Mouse (Mus musculus) neural tube, embryonic 15.5 days (tissue): ENCODE measurements around the gene Ccdc144b. TPM values are rescaled to one million over a fixed set of nuclear protein-coding genes. Genes with fewer than 3 reads are reported as not detected.

ENCODE experiments used
- ATAC-seq: fragments of 200-750 bp; cut with Nextera tagmentation; 2 replicates; pipeline ENCODE4 v1.8.0; 2017; ENCODE audit warnings: mild to moderate bottlenecking, moderate TSS enrichment, moderate library complexity; ENCODE audit not compliant: low FRiP score
- H3K27ac ChIP-seq: fragments of 300-500 bp; sonication (generic); replicated peaks from 2 replicates; pipeline ENCODE4 v1.5.1; 2015; ENCODE audit warnings: mild to moderate bottlenecking, inconsistent platforms
- H3K27me3 ChIP-seq: fragments of 300-500 bp; sonication (generic); replicated peaks from 2 replicates; pipeline ENCODE4 v1.6.1; 2015; ENCODE audit warnings: inconsistent platforms
- H3K36me3 ChIP-seq: fragments of 300-500 bp; sonication (generic); 2 replicates; pipeline ENCODE4 v1.6.1; 2015; ENCODE audit warnings: inconsistent platforms
- H3K4me1 ChIP-seq: fragments of 300-500 bp; sonication (generic); 2 replicates; pipeline ENCODE4 v1.6.1; 2015; ENCODE audit warnings: inconsistent platforms
- H3K4me2 ChIP-seq: fragments of 300-500 bp; sonication (generic); 2 replicates; pipeline ENCODE4 v1.6.1; 2015; ENCODE audit warnings: inconsistent platforms, mild to moderate bottlenecking, moderate library complexity
- H3K4me3 ChIP-seq: fragments of 300-500 bp; sonication (generic); replicated peaks from 2 replicates; pipeline ENCODE4 v1.5.1; 2015; ENCODE audit warnings: mild to moderate bottlenecking, inconsistent platforms
- H3K9ac ChIP-seq: fragments of 300-500 bp; sonication (generic); replicated peaks from 2 replicates; pipeline ENCODE4 v1.6.1; 2015; ENCODE audit warnings: mild to moderate bottlenecking, inconsistent platforms
- H3K9me3 ChIP-seq: fragments of 300-500 bp; sonication (generic); replicated peaks from 2 replicates; pipeline ENCODE4 v1.6.1; 2016; ENCODE audit warnings: inconsistent platforms
- WGBS: fragments of 180-500 bp; shearing (Covaris S2); methylation state at CpG from one replicate; pipeline ENCODE4 v1.1.7; 2015; ENCODE audit warnings: mixed read lengths; 5-methylcytosine and 5-hydroxymethylcytosine counted together
- polyA plus RNA-seq: library from polyadenylated mRNA; unstranded; fragments of >200 nt; fragmentation: Nextera tagmentation; extraction: Ambion mirVana; gene quantifications from 2 replicates; pipeline ENCODE4 v1.2.1, GENCODE M21; 2015

The Ccdc144b gene
- polyA plus RNA-seq, 1 experiment from 2014 or later, result not detected

DNA sequence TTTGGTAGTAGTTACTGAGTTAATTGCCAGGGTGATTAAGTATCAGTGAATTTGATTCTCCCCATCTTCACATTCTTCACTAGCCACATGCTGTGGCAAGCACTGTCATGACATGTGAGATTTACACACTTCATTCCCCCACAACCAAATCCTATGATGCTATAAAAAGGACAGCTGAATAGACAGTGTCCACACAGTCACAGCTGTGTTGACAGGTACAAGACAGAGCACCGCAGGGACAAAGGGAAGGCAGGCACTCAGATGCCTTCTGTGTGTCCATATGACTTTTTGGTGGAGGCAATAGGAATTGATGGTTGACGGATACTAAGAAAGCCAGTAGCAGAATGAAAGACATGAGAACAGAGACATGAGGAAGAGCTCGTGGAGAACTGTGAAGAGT is 42.1 kb downstream of the Ccdc144b start:
- Histone ChIP-seq H3K4me1 (no peaks in the 10 kb centered on the region), H3K4me2 (no peak overlapping the region), H3K4me3 (no peak overlapping the region), H3K9ac (no peak overlapping the region), H3K36me3 (no peaks in the 10 kb centered on the region), H3K27me3 (no peaks in the 10 kb centered on the region), H3K9me3 (no peaks in the 10 kb centered on the region), H3K27ac (no peak overlapping the region)
- ATAC-seq, result no peak
- WGBS, result 34% methylated on average over 3 of the region's 3 CpGs

- WGBS, result 67% methylated on average over 4 of the region's 4 CpGs
- H3K4me2 ChIP-seq, result no peak overlapping the region
- H3K9ac ChIP-seq, result no peak overlapping the region
- no peak overlapping the region for H3K4me3 ChIP-seq
- no peak overlapping the region for H3K27ac ChIP-seq
- H3K27me3 ChIP-seq, result no peaks in the 10 kb centered on the region
- no peaks in the 10 kb centered on the region for H3K9me3 ChIP-seq
- H3K4me1 ChIP-seq, result no peaks in the 10 kb centered on the region
- H3K36me3 ChIP-seq, result no peaks in the 10 kb centered on the region
- no peak for ATAC-seq
Measured at GRCm38 (mm10) chr3:36008411-36009154, 44.8 kb downstream of the Ccdc144b start.

- H3K36me3 ChIP-seq, result no peaks in the 10 kb centered on the region
- no peaks in the 10 kb centered on the region for H3K27me3 ChIP-seq
- ATAC-seq, result no peak
- 60% methylated on average over 4 of the region's 4 CpGs for WGBS
- no peak overlapping the region for H3K4me3 ChIP-seq
- peak overlapping the region; percentile 4 for H3K4me2 ChIP-seq
- H3K9me3 ChIP-seq, result no peaks in the 10 kb centered on the region
- H3K4me1 ChIP-seq, result peaks cover 10% of the 10 kb centered on the region
- H3K27ac ChIP-seq, result no peak overlapping the region
- no peak overlapping the region for H3K9ac ChIP-seq
Measured at GRCm38 (mm10) chr3:36004028-36004895, 49.1 kb downstream of the Ccdc144b start.

- Histone ChIP-seq H3K27ac (peak within 1 kb of the TSS; percentile 97), H3K36me3 (no peaks in the 10 kb centered on the region), H3K4me2 (peak within 1 kb of the TSS; percentile 79), H3K4me1 (peaks cover 17% of the 10 kb centered on the region), H3K27me3 (no peaks in the 10 kb centered on the region), H3K9ac (peak within 1 kb of the TSS; percentile 85), H3K4me3 (peak within 1 kb of the TSS; percentile 79), H3K9me3 (no peaks in the 10 kb centered on the region)
- peak; percentile 100 for ATAC-seq
- WGBS, result 3% methylated on average over 39 of the region's 39 CpGs
Measured at GRCm38 (mm10) chr3:36000275-36001239, 52.8 kb downstream of the Ccdc144b start, which contains the start of gene Mccc1. TSS of gene Mccc1 (minus strand) at chr3:36000678.

- Histone ChIP-seq H3K36me3 (peaks cover 27% of the 10 kb centered on the region), H3K4me3 (no peak overlapping the region), H3K4me2 (no peak overlapping the region)
Measured at GRCm38 (mm10) chr3:35994552-35995531, 58.5 kb downstream of the Ccdc144b start.

GRCm38 (mm10) chr3:35990715-35991114 is 62.6 kb downstream of the Ccdc144b start:
- Histone ChIP-seq H3K4me1 (no peaks in the 10 kb centered on the region), H3K27ac (no peak overlapping the region), H3K4me2 (no peak overlapping the region), H3K27me3 (no peaks in the 10 kb centered on the region), H3K4me3 (no peak overlapping the region), H3K9ac (no peak overlapping the region), H3K9me3 (no peaks in the 10 kb centered on the region), H3K36me3 (peaks cover 60% of the 10 kb centered on the region)
- WGBS, result 98% methylated on average over 7 of the region's 7 CpGs
- no peak for ATAC-seq

More at GRCm38 (mm10) chr3:35994552-35995531, 58.5 kb downstream of the Ccdc144b start:
- Histone ChIP-seq H3K27me3 (no peaks in the 10 kb centered on the region), H3K4me1 (peaks cover 13% of the 10 kb centered on the region), H3K9ac (no peak overlapping the region), H3K9me3 (no peaks in the 10 kb centered on the region), H3K27ac (no peak overlapping the region)
- 73% methylated on average over 11 of the region's 11 CpGs for WGBS
- no peak for ATAC-seq

DNA sequence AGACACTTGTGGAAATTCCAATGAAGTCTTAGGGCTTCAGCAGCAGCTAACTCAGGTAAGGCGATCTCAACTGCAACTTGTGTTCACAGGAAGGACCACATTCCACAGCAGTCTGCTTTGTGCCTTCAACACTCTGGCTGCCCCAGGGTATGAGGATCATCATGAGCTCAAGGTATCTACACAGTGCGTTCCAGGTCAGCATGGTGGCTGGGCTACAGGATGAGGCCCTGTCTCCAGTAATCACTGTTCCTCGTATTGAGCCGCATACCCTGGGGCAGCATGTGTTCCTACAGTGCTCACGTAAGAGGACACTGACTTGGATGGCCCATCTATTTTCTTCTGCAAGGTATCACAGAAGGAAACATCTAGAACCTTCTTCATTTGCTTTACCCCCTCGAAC is 65.3 kb downstream of the Ccdc144b start:
- H3K4me1 ChIP-seq, result no peaks in the 10 kb centered on the region
- H3K27me3 ChIP-seq, result no peaks in the 10 kb centered on the region
- no peak overlapping the region for H3K9ac ChIP-seq
- H3K4me2 ChIP-seq, result no peak overlapping the region
- H3K4me3 ChIP-seq, result no peak overlapping the region
- H3K36me3 ChIP-seq, result peaks cover 63% of the 10 kb centered on the region
- WGBS, result 95% methylated on average over 6 of the region's 6 CpGs
- no peaks in the 10 kb centered on the region for H3K9me3 ChIP-seq
- ATAC-seq, result no peak
- H3K27ac ChIP-seq, result no peak overlapping the region

GRCm38 (mm10) chr3:35986266-35986665 is 67.1 kb downstream of the Ccdc144b start:
- no peak overlapping the region for H3K9ac ChIP-seq
- H3K4me1 ChIP-seq, result no peaks in the 10 kb centered on the region
- no peak overlapping the region for H3K4me3 ChIP-seq
- no peak overlapping the region for H3K4me2 ChIP-seq
- H3K27ac ChIP-seq, result no peak overlapping the region
- WGBS, result 92% methylated on average over 6 of the region's 6 CpGs
- no peak for ATAC-seq
- H3K27me3 ChIP-seq, result no peaks in the 10 kb centered on the region
- no peaks in the 10 kb centered on the region for H3K9me3 ChIP-seq
- H3K36me3 ChIP-seq, result peaks cover 71% of the 10 kb centered on the region

DNA sequence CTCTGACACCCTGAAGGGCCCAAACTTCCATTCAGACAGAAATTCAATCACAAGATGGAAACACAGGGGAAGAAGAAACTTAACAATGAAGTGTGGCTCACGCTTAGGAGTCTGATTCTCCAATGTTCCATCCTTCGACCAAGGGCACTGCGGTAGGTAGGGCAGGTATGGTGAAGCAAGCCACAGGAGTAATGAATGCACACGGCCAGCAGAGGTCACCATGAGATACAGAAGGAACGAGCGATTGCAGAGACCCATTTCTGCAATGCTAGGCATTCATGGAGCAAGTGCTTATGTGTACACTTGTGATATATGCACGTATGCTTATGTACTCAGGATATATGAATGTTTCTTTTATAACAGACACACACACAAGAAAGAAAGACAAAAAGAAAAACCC is 79.8 kb downstream of the Ccdc144b start:
- WGBS, result 78% methylated on average over 7 of the region's 7 CpGs
- Histone ChIP-seq H3K27me3 (no peaks in the 10 kb centered on the region), H3K9ac (no peak overlapping the region), H3K4me1 (no peaks in the 10 kb centered on the region), H3K9me3 (no peaks in the 10 kb centered on the region), H3K4me2 (no peak overlapping the region), H3K4me3 (no peak overlapping the region), H3K27ac (no peak overlapping the region), H3K36me3 (peaks cover 64% of the 10 kb centered on the region)
- ATAC-seq, result peak; percentile 47; the same call in 1 of the 2 replicates

- ATAC-seq, result peak; percentile 79; the same call in 1 of the 2 replicates
- H3K36me3 ChIP-seq, result peaks cover 64% of the 10 kb centered on the region
Measured at GRCm38 (mm10) chr3:35972985-35973384, 80.4 kb downstream of the Ccdc144b start.

More at GRCm38 (mm10) chr3:35972985-35973384, 80.4 kb downstream of the Ccdc144b start:
- Histone ChIP-seq H3K4me3 (no peak overlapping the region), H3K9me3 (no peaks in the 10 kb centered on the region), H3K4me1 (no peaks in the 10 kb centered on the region), H3K27ac (no peak overlapping the region), H3K4me2 (no peak overlapping the region), H3K9ac (no peak overlapping the region), H3K27me3 (no peaks in the 10 kb centered on the region)
- WGBS, result 78% methylated on average over 4 of the region's 4 CpGs
